11 mouse cellular contexts compared by ENCODE assay signal in the genomic region with DNA sequence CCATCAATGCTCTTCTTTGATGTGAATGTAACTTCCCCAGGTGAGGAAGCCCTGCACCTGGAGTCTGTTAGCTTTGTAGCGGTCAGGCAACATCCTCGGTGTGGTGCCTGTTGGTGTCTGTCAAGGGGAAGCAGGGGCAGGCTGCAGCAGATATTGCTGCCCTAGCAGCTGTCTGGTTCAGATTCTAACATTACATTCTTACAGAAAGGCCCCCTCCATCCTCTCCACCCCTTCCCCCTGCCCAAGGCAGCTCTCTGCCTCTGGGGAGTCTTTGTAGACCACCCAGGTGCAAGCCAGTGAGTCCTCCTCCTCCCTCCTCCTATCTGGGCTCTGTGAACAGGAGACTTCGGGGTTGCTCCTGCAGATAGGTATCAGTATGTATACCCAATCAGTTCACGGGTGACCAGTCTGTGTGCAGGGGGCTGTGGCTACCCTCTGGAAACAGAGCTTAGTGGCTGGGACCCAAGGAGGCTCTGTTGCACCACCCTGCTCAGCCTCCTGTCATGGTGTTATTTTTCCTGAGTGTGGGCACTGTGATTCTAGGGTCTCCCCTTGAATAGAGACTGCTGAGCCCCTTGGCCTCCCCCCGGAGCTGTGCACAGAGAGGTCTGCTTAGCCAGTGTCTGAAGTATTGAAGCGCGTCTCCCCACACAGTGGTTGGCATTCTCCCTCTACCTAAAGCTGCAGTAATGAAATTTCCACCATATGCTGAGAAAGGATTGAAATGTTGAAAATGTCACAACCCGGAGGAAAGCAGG.
DNase-seq lines count a peak whose midpoint lies in the region; ATAC-seq and TF ChIP-seq lines count a peak whose summit lies in the region.
"Had no signal": no experiment of that assay in that cellular context is flagged by ENCODE, and none has a peak within 500 bp of the region (broad histone marks: within the 10 kb centered on the region; RNA-seq: fewer than 3 reads in every experiment).

No protein-coding gene starts in this region.

- H3K9ac ChIP-seq in hindbrain, embryonic 16.5 days (ENCODE audit: low read depth, low read length): no peak overlapping the region
- no peak overlapping the region; the same call in 1 of the 2 replicates for H3K9ac ChIP-seq in embryonic facial prominence, embryonic 11.5 days (replicated peaks; ENCODE audit: low read length)

- no peak for TF ChIP-seq CTCF in thymus, adult 2 months (IDR thresholded peaks at IDR 0.05; ENCODE audit: borderline replicate concordance, control insufficient read depth, extremely low read depth, insufficient read depth, low read length, poor library complexity)

- H3K4me3 ChIP-seq in hindbrain, embryonic 10.5 days: no peak overlapping the region
- no peak overlapping the region for H3K4me3 ChIP-seq in hindbrain, embryonic 16.5 days (ENCODE audit: low read length)
- no peak overlapping the region for H3K4me3 ChIP-seq in embryonic facial prominence, embryonic 11.5 days (ENCODE audit: low read depth, low read length)
- H3K4me3 ChIP-seq in limb, embryonic 10.5 days: no peak overlapping the region
- H3K4me3 ChIP-seq in thymus, adult 2 months (ENCODE audit: control insufficient read depth, insufficient read depth, low read length): no peak overlapping the region

- no peaks in the 10 kb centered on the region for H3K9me3 ChIP-seq in hindbrain, embryonic 10.5 days
- H3K9me3 ChIP-seq in hindbrain, embryonic 16.5 days (ENCODE audit: control insufficient read depth, low read length): no peaks in the 10 kb centered on the region
- H3K9me3 ChIP-seq in embryonic facial prominence, embryonic 11.5 days (replicated peaks; ENCODE audit: control insufficient read depth, low read length): no peaks in the 10 kb centered on the region
- H3K9me3 ChIP-seq in limb, embryonic 10.5 days (replicated peaks): no peaks in the 10 kb centered on the region

- H3K4me1 ChIP-seq in hindbrain, embryonic 10.5 days (replicated peaks): peaks cover 47% of the 10 kb centered on the region
- peaks cover 11% of the 10 kb centered on the region for H3K4me1 ChIP-seq in hindbrain, embryonic 16.5 days (ENCODE audit: control insufficient read depth, insufficient read depth, low read depth, low read length)
- H3K4me1 ChIP-seq in embryonic facial prominence, embryonic 11.5 days (ENCODE audit: control insufficient read depth, insufficient read depth, low read length): peaks cover 12% of the 10 kb centered on the region
- peaks cover 72% of the 10 kb centered on the region for H3K4me1 ChIP-seq in limb, embryonic 10.5 days
- H3K4me1 ChIP-seq in thymus, adult 2 months (replicated peaks; ENCODE audit: control insufficient read depth, insufficient read depth, low read length): peaks cover 36% of the 10 kb centered on the region

- peak overlapping the region; percentile 77 for H3K27ac ChIP-seq in hindbrain, embryonic 10.5 days
- H3K27ac ChIP-seq in hindbrain, embryonic 16.5 days (ENCODE audit: low read depth, low read length): no peak overlapping the region
- H3K27ac ChIP-seq in embryonic facial prominence, embryonic 11.5 days (replicated peaks; ENCODE audit: low read depth, low read length): peak overlapping the region; percentile 22; the same call in 1 of the 2 replicates
- H3K27ac ChIP-seq in limb, embryonic 10.5 days: peak overlapping the region; percentile 81
- no peak overlapping the region for H3K27ac ChIP-seq in thymus, adult 2 months (ENCODE audit: control insufficient read depth, insufficient read depth, low read length)

- H3K4me2 ChIP-seq in hindbrain, embryonic 16.5 days (ENCODE audit: low read length): no peak overlapping the region
- H3K4me2 ChIP-seq in embryonic facial prominence, embryonic 11.5 days (ENCODE audit: low read depth, low read length): no peak overlapping the region

- ATAC-seq in hindbrain, embryonic 16.5 days: no peak
- peak; percentile 64 for ATAC-seq in embryonic facial prominence, embryonic 11.5 days (replicated peaks; ENCODE audit: insufficient number of reproducible peaks, low FRiP score, low TSS enrichment, low read depth)
- ATAC-seq: CD4-positive, CD25-positive, alpha-beta regulatory T cell, adult 4 months had no signal

- H3K27me3 ChIP-seq in hindbrain, embryonic 10.5 days (ENCODE audit: insufficient read depth, poor library complexity, severe bottlenecking): peaks cover 11% of the 10 kb centered on the region; the same call in 1 of the 2 replicates
- H3K27me3 ChIP-seq in hindbrain, embryonic 16.5 days (replicated peaks; ENCODE audit: control insufficient read depth, insufficient read depth, low read length): no peaks in the 10 kb centered on the region
- no peaks in the 10 kb centered on the region for H3K27me3 ChIP-seq in embryonic facial prominence, embryonic 11.5 days (ENCODE audit: control insufficient read depth, insufficient read depth, low read length)
- no peaks in the 10 kb centered on the region for H3K27me3 ChIP-seq in limb, embryonic 10.5 days (ENCODE audit: low read depth, poor library complexity, severe bottlenecking)
- H3K27me3 ChIP-seq in thymus, adult 2 months (ENCODE audit: control insufficient read depth, insufficient read depth, low read length): no peaks in the 10 kb centered on the region

- H3K36me3 ChIP-seq in hindbrain, embryonic 10.5 days: no peaks in the 10 kb centered on the region
- H3K36me3 ChIP-seq in hindbrain, embryonic 16.5 days (ENCODE audit: control insufficient read depth, insufficient read depth, low read length): no peaks in the 10 kb centered on the region
- no peaks in the 10 kb centered on the region for H3K36me3 ChIP-seq in embryonic facial prominence, embryonic 11.5 days (replicated peaks; ENCODE audit: control insufficient read depth, insufficient read depth, low read depth, low read length)
- no peaks in the 10 kb centered on the region for H3K36me3 ChIP-seq in limb, embryonic 10.5 days
- H3K36me3 ChIP-seq in thymus, adult 2 months (ENCODE audit: control insufficient read depth, insufficient read depth, low read length): no peaks in the 10 kb centered on the region

- 56% methylated on average over 8 of the region's 8 CpGs for WGBS in hindbrain, embryonic 10.5 days
- WGBS in hindbrain, embryonic 16.5 days: 59% methylated on average over 8 of the region's 8 CpGs
- WGBS in embryonic facial prominence, embryonic 11.5 days: 37% methylated on average over 8 of the region's 8 CpGs
- 60% methylated on average over 8 of the region's 8 CpGs for WGBS in limb, embryonic 10.5 days
- 70% methylated on average over 8 of the region's 8 CpGs for WGBS in thymus, adult 2 months

- DNase-seq in hindbrain, embryonic 10.5 days (ENCODE audit: low spot score): no peak
- peak; percentile 69 for DNase-seq in embryonic facial prominence, embryonic 11.5 days (ENCODE audit: low spot score)
- no peak for DNase-seq in limb, embryonic 10.5 days (ENCODE audit: low spot score)
- DNase-seq in thymus, adult 2 months: peak; percentile 29
- no peak for DNase-seq in testis, postnatal 14 days (ENCODE audit: low spot score)
- no peak for DNase-seq in urinary bladder, adult 2 months (ENCODE audit: low spot score)
- DNase-seq: cerebellum, postnatal 10 days; heart, postnatal 14 days; kidney, adult 18-20 months had no signal

- no peak for TF ChIP-seq POLR2A in thymus, adult 2 months (IDR thresholded peaks at IDR 0.05; ENCODE audit: control insufficient read depth, extremely low read depth, insufficient read depth, low read length, poor library complexity)

Comparison
In these comparisons a context has a peak if more than half of its experiments do, and no peak if none do; other contexts are left out.
1. H3K27ac ChIP-seq: peak in hindbrain, embryonic 10.5 days (single experiment), embryonic facial prominence, embryonic 11.5 days (single experiment) and limb, embryonic 10.5 days (single experiment); none in hindbrain, embryonic 16.5 days (single experiment) and thymus, adult 2 months (single experiment).
2. DNase-seq: peak in embryonic facial prominence, embryonic 11.5 days (single experiment) and thymus, adult 2 months (single experiment); none in hindbrain, embryonic 10.5 days (single experiment), limb, embryonic 10.5 days (single experiment), testis, postnatal 14 days (single experiment) and urinary bladder, adult 2 months (single experiment).